Mouse (Mus musculus) G1E (cell line): ENCODE results near the gene Arhgap24.

ENCODE experiments used
- CTCF ChIP-seq: IDR thresholded peaks from 2 replicates; pipeline ENCODE4 v1.5.1; 2012; ENCODE audit warnings: low read depth, low read length, inconsistent platforms, mixed read lengths
- GATA1 ChIP-seq: IDR thresholded peaks from 2 replicates; pipeline ENCODE4 v1.6.1; 2012; ENCODE audit warnings: borderline replicate concordance, low read length, inconsistent platforms, mixed read lengths

- TF ChIP-seq GATA1 (no peak), CTCF (no peak)
These were observed 96.5 kb downstream of the Arhgap24 start for GRCm38 (mm10) chr5:102577729-102578128.
